Mouse (Mus musculus) left cerebral cortex, postnatal 36 days (tissue): ENCODE measurements at regions not wholly inside any gene's neighbourhood (a gene's known extent, or its start where the extent isn't known, plus 50 kb on each side); places are given as distances from the start of the nearest gene placed in this dataset.
"Not testable (repeated sequence)": the region's sequence is repeated elsewhere in the genome, so short reads cannot be mapped to it uniquely, and the experiment has no call there.

Source experiments
- DNase-seq, 2 experiments: peaks; one replicate each; pipeline ENCODE4 v3.0.0; 2021 to 2022; ENCODE audit warnings: low spot score in 2 of 2, mixed read lengths in 1 of 2
- intact Hi-C: fragments of 180-260 bp; cut with DNase I; formaldehyde crosslinking; loops from one replicate; pipeline ENCODE4 v1.15.1; 2025

DNA sequence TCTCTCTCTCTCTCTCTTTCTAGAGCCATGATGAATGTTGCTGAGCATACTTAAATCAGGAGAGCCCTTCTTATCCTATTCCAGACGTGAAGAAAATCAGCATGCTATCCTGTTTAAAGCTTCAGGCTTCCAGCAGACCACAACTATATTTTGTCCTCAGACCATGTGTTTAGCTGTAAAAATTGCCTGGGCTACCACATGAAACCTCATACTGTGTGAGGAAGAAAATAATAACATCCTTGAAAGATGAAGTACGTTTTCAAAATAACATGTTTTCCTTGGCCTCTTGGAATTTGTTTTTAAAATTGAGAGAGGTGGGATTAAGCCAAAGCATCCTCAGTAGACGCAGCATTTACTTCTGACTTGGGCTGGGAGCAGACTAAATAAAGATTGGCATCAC, 168.3 kb upstream of the Fam3c start:
- DNase-seq: no peak
- intact Hi-C loops: no loop called here

DNA sequence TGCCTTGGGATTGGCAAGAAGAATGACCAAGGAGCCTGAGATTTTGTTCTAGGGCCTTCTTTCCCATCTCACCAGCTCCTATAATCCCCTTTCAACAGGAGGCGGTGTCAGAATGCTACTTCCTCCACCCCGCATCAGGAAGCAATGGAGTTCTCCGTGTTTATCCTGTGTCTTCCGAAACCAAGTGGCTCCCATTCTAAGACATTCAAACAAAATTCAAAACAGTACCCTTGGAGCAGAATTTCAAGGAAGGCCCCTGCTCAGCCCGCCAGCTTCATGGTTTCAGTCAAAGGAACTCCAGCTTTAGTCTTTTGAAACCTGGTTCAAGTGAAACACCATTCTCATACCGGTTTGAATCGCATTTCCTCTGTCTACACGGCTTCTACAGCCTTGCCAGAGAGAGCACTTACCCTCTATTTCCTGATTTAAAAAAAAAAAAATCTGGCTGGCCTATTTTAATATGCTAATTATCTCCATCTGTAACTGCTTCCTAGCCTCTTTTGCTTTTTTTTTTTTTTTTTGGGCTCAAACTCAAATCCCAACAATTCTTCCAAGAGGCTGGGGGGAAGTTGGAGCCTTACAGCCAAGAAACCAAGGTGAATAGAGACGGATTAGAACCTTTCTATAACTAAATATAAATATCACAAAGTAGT, 167.7 kb upstream of the Fam3c start:
- no peak for DNase-seq
- intact Hi-C loops: no loop called here

DNA sequence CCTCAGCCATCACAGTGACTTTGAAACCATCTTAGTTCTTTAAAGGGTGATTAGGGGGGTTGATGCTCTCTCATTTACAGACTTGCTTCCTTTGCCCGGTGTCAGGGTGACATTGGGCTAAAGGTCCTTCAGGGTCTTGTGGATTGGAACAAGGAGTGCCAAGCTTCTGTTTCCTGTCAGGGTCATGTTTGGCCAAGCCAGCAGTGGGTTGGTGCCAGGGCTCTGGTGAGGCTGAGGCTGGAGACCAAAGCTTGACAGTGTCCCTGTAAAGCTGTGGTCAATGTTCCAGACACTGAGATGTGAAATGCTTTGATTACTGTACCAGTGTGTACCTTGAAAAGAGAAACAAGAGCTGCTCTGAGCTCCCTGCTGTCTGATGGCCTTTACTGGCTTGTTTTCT, 150.8 kb upstream of the Fam3c start:
- DNase-seq: no peak
- intact Hi-C loops: no loop called here

DNA sequence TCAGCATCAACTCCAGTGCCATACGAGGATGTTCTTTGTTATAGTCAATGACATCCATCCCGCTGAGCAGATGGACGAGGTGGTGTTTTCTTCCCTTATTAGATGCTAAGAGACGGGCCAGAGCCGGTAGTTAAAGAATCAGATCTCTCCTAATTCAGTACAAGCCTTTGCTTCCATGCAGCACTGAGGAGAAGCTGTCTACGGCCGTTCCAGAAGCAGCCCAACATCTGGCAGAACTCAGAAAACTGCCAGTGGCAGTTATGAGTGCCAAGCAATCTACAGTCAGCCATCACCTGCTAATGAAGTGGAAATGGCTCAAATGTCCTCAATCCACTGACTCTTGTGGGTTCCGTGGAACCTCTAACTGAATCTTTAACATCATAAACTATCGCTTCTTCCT, 141.3 kb upstream of the Fam3c start:
- no peak for DNase-seq
- intact Hi-C loops: no loop called here

DNA sequence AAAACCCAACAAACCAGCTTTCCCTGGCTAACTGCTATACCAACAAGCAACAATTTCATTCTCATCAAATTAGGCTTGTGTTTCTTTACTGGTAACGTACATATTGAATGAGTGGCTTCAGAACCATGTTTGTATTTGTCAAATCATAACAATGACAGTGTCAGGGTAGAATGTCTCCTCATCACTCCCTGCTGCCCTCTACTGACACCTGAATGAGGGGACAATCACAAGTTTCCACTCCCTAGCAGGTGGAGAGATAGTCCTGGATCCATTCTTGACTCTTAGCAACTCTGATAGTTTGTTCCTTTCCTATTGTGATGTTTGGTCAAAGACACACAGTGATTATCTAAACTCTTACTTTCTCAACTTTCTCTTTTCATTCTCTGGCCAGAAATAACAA, 140.4 kb upstream of the Fam3c start:
- intact Hi-C loops: no loop called here
- DNase-seq: no peak

DNA sequence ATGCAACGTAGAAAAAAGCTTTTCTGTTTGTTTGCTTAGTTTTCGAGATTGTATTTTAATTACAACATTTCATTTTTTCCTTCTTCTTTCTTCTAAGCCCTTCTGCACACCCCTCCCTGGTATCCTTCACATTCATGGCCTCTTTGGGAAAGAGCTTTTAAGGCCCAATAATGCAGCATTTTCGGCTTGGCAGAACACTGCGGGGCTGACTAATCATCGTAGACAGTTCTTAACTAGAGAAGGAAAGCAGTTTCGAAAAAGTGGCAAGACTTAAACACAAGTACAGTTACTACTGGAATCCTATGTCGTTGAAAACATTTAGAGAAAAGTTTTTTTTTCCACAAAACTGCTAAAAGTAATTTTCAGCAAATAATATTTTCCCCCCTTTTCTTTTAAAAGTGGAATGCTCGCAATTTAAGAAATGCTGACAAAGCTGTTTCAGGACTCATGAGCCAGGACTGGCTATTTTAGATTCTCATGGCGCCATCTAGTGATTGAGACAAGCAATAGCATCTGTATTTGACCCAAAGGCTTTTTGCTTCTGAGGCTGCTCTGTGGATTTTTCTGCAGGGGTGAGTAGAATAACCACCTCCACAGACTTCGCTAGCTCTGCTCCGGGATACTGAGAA, 137.7 kb upstream of the Fam3c start:
- intact Hi-C loops: loop anchor here (1.0 to 5.0 kb wide), 2 partner anchors 168 to 371 kb away; no protein-coding TSS in a partner anchor
- DNase-seq: peak in 1 of 2 experiments; percentile 25

DNA sequence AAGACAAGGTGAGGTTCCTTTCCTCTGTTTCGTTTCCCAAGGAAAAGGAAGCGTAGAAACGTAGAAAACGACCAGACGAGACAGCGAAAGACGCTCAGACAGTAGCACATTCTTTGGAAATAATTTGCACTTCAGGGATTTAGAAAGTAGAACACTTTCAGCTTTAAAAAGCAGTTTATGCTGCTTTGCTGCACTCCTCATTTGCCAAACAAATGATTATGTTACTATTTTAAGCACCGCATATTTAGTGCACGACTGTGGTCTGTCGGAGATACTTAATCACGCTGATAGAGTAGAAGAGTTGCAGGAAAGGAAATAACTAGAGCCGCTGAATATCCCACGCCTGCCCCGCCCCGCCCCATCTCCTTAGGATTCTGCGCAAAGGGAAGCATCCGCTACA, 136.9 kb upstream of the Fam3c start:
- no peak for DNase-seq
- intact Hi-C loops: loop anchor here (5.0 kb wide), 1 partner anchor 371 kb away; no protein-coding TSS in a partner anchor

DNA sequence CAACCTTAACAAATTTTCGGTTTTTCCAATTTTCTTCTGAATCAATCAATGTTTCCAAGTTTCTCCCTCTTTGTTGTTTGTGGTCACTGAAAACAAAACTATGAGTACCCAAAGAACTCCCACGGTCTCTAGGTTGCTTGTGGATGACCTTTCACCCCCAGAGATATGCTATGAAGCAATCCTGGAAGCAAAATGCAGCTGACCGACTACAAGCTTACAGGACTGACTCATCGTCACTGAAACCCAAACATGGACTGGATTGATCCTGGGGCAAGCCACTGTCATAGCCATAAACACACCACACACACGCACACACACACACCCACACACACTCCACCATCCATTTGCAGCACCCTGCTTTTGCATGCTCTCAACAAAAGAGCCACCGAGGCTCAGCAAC, 134.7 kb upstream of the Fam3c start:
- intact Hi-C loops: loop anchor here (5.0 kb wide), 1 partner anchor 368 kb away; no protein-coding TSS in a partner anchor
- DNase-seq: no peak

DNA sequence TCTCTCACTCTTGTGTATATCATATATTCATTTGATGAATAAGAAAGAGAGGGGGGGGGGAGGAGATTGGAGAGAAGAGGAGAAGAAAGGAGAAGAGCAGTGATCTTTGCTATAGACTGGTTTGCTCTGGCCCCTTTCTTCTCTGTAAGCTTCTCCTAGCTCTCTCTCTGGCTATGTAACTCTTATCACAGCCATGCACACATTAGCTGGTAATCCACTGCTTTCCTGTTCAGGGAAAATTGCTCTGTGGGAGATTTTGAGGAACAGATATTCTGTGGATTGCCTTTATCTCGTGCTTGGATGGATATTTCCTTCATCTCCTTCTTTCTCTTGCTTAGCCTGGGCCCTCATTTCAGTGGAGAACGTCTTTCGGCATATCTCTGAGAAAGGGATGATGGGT, 131.4 kb upstream of the Fam3c start:
- DNase-seq: no peak
- intact Hi-C loops: no loop called here

DNA sequence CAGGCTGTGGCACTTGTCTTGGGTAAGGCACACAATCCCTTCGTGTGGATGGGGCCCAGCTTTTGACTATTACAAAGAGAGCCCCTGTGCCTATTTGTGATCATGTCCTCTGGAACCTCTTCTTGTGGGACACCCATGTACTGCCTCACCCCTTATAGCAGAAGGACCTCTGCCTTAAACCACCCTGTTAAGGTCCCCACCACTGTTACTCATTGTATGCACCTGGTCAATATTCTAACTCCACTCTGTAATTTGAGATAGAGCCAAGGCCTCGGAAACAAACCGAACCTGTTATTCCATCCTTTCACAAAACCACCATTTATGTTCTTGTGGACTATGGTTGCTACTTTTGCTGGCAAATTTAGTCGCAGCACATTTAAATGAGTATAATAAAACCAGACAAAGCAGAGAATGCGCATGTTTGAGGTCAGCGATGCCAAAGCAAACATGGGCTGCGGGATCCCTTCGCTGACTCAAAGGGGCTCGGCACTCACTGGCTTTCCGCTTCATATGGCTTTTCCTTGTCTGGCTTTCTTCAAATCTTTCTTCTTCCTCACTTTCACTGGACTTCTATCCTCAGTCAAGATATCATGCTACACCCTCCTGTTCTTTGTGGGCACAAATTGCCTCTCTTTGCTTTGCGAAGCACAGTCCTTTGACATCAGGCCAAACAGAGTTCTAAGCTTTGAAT, 129.9 kb upstream of the Fam3c start:
- DNase-seq: no peak
- intact Hi-C loops: no loop called here

DNA sequence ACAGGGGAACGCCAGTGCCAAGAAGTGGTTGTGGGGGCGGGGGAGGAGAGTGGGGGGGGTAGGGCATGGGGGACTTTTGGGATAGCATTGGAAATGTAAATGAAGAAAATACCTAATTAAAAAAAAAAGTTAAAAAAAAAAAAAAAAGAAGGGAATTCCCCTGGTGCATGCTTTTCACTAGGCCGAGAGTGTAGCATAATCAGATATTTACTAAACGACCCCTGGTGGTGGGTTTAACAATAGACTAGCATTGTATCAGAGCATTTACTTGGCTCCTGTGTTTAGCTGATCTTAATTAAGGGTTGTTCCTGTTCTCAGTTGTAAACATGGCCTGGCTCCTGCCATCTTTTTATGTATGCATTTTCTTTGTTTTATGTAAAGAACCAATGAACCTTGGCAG, 126.2 kb upstream of the Fam3c start:
- intact Hi-C loops, DNase-seq: not testable (repeated sequence)

DNA sequence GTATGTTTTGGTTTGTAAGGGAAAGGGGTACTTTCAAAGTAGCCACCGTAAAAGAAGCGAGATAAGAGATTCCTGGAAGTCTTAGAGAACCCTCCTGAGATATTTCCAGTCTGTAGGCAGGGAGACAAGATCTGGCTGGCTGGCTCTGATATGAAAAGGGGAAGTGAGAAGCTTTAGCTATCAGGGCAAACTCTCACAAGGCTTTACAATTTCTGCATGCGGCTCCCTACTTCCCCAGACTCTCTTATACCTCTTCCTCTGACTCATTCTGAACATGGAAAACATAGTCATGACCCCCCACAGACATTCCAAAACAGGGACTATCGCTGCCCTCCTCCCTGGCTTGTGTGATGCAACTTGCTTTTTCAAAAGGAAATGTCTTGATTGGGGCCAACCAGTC, 118.6 kb upstream of the Fam3c start:
- no peak for DNase-seq
- intact Hi-C loops: no loop called here

DNA sequence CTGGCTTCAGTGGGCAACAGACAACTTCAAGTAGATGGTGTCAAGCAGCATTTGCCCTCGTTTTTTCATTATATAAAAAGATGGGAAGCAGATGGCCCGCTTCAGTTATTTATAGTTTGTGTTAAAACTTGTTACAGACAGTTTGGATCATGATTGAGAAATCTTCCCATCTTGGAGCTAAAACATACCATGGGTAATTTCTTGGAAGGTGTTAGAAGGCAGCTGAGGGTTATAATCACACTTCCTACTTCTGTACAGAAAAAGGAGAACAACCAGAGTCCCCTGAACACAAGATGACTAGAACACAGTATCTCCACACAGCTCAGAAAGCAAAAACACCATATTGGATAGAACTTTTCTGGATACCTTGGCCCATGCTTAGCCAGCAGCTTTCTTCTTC, 118.0 kb upstream of the Fam3c start:
- DNase-seq: peak in 1 of 2 experiments; percentile 16
- intact Hi-C loops: no loop called here

DNA sequence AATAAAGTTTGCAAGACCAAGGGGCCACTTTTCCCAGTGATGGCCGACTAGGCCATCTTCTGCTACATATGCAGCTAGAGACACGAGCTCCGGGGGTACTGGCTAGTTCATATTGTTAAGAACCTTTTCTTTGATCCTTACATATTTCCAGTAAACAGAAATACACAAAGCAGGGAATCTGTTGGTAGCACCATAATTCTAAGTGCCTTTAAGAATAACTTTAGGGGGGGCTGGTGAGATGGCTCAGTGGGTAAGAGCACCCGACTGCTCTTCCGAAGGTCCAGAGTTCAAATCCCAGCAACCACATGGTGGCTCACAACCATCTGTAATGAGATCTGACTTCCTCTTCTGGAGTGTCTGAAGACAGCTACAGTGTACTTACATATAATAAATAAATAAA, 116.4 kb upstream of the Fam3c start:
- DNase-seq, intact Hi-C loops: not testable (repeated sequence)

DNA sequence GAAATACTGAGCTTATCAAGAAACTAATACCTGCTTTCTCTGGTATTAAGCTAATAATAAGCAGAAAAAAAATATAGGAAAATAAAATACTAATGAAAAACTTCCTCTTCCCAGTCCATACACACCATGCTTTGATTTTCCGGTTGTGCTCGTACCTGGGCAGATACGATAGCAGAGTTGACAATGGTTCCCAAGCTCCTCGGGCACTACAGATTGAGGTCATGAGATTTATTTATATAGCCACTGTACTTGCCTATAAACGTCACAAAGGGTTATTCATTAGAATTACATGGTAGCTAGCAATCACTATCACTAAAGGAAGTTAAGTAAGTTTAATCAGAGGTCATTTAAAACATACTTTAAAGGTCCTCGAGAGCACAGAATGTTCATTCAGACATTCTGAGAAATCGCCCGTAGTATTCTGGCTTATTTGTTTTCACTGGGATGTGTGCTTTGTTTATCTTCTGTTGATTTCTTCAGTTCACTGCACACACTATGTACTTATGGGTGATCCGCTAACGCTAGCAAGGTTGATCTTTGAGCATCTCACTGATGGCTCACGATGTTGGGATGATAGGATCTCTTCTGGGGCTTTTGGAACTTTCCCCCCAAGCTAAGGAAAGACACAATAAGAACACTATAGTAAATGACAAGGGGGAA, 111.4 kb upstream of the Fam3c start:
- intact Hi-C loops: no loop called here
- no peak for DNase-seq

DNA sequence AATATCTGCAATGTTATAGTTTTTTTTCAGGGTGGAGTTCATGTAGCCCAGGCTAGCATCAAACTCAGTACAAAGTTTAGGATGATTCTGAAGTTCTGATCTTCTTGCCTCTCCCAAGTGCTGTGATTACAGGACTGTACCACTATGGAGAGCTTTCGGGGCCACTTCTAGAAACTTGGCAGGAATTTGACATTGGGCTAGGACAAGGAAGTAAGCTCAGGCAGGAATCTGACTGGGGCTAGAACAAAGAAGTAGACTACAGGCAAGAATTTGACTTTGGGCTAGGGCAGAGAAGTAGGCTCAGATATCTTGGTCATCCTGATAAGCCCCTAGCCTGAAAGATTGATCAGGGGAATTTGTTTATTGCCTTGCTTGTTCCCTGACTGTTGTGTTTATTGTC, 109.9 kb upstream of the Fam3c start:
- intact Hi-C loops: no loop called here
- no peak for DNase-seq

DNA sequence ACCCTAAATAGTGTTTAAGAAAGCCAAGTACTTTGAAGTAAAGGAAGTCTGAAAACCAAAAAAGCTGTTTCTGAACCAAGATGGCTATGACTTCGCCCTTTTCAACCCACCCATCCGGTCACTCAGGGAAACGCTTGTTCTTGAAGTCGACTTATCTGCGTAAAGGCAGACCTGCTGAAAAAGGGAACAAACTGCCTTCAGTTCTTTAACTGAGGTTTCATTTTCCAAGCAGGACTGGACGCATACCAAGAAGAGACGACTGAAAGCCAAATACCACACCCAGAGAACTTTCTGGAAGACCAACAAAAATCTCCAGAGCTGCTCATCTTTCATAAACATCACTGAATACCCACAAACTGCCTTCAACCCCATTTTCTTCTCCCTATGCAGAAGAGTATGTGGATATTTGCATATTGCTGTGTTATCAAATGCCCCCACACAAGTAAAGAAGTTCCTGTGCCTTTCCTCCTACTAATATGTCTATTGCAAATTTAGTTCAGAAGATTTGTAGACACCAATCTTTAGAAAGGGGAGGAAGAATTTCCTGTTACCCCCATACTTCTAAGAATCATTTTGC, 103.5 kb upstream of the Fam3c start:
- intact Hi-C loops: no loop called here
- no peak for DNase-seq

DNA sequence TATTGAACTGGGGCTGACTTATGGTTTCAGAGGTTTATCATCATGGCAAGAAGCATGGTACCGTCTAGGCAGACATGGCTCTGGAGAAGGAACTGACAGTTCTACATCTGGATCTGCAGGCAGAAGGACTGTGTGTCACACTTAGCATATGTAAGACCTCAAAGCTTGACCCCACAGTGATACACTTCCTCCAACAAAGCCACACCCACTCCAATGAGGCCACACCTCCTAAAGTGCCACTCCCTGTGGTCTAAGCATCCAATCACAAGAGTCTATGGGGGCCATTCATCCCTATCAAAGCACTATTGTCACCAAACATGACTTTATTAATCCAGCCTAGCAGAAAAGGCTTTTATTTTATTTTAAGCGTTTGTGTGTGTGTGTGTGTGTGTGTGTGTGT, 96.2 kb upstream of the Fam3c start:
- DNase-seq: no peak
- intact Hi-C loops: no loop called here

DNA sequence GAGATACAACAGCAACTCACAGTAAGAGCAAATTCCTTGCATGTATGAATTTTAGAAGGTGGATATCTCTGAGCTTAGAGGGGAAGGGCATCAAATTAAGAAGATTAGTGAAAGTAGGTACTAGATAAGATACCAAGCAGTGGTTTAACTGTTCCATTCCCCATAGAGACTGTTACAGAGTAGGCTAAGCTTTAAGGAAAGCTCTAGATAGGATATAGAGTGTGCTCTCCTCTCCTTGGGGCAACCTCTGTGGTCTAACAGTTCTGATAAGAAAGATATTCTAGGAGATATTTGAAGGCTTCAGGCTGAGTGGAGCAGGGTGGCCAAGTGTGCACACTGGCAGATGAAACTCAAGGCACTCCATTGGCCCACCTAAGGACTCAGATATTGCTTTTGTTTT, 94.5 kb upstream of the Fam3c start:
- intact Hi-C loops: no loop called here
- no peak for DNase-seq

DNA sequence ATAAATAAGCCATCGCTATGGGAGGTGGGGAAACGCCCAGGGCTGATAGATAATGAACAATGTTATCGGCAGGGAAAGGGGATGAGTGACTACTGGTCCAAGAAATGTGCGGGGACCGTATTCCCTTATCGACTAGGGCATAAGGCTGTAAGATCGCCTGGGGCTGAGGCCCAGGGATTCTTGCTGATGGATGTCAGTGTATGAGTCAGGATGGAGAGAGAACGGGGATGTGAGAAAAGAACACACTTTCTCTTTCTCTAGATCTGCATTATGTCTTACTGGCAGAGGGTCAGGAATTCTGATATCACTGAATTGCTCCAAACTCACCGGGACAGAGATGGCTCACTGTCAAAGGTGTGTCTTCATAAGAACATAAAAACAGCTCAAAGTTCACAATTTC, 92.9 kb upstream of the Fam3c start:
- DNase-seq: no peak
- intact Hi-C loops: no loop called here
